Mouse (Mus musculus) T-helper 17 cell (primary cell): ENCODE measurements around the gene Gzmk.

Experiments used
- in situ Hi-C, 2 experiments: fragments of 300-600 bp; cut with MboI, MseI; formaldehyde crosslinking; loops; 1 replicate in 1 of 2; 2 replicates in 1 of 2; pipeline ENCODE4 v1.15.1; 2025; ENCODE audit warnings: high pct_unique_total_duplicates in 2 of 2

Gene Gzmk

DNA sequence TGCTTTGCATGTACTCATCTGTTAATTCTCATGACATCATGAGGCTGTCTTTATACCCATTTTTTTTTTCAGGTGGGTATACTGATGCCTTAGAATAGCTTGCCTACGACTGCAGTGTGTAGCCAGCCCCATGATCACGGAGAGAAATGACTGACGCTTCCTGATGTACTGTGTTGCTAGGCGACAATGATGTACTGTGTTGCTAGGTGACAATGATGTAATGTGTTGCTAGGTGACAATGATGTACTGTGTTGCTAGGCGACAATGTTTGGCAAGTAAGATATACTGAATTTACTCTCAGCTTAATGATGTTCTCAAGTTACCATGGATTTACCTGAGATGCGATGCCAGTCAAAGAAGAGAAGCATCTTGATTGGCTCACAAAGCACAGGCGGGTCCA lies at the start of gene Gzmk:
Gzmk (minus strand) TSS at position 98 of the 400 bp plus-strand sequence.
- in situ Hi-C loops, result no loop called here

DNA sequence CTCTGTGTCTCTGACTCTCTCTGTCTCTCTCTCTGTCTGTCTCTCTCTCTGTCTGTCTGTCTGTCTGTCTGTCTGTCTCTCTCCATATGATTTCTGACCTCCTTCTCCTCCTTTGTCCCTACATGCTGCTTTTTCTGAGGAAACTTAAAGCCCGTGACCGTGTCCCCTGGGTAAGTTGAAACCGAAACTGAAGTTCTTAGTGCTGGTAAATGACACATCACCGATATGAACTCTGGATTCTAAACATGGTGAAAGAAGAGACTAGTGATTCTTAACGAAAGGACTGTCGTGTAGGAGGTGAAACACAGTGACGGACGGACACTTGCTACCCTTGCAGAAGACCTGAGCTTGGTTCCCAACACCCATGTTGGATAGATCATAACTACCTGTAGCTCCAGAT lies 45.5 kb upstream of the Gzmk start:
- in situ Hi-C loops, result no loop called here

GRCm38 (mm10) chr13:113269777-113270776 lies 44.4 kb upstream of the Gzmk start:
- in situ Hi-C loops, result loop anchor here (5.0 to 10.0 kb wide), 2 partner anchors 45 to 357 kb away; no protein-coding TSS in a partner anchor

- in situ Hi-C loops, result loop anchor here (5.0 to 10.0 kb wide), 2 partner anchors 48 to 360 kb away; no protein-coding TSS in a partner anchor
Measured at GRCm38 (mm10) chr13:113267204-113267603, 41.5 kb upstream of the Gzmk start.

DNA sequence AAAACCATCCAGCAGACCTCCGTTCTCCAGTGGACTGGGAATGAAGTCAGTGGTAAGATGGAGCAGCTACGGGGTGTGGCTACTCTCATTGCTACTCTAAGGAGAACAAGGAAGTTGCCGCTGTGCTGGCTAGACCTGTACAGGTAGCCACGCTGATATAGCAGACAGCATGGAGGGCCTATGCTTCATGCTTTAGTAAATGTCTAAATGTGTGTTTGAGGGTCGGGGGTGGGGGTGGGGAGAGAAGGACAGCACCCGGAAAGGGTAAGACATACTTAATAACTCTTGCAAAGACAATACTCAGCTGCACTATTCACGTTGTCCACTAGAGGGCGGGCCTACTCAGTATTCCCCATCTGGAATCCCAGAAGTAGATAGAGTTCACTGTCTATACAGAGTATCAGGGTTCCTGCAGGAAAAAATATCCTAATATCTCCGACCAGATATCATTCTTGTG lies 40.8 kb upstream of the Gzmk start:
- in situ Hi-C loops, result loop anchor here (5.0 to 10.0 kb wide), 2 partner anchors 48 to 361 kb away; no protein-coding TSS in a partner anchor

- in situ Hi-C loops, result loop anchor here (5.0 to 10.0 kb wide), 2 partner anchors 50 to 362 kb away; no protein-coding TSS in a partner anchor
Measured at GRCm38 (mm10) chr13:113265257-113265656, 39.5 kb upstream of the Gzmk start.

DNA sequence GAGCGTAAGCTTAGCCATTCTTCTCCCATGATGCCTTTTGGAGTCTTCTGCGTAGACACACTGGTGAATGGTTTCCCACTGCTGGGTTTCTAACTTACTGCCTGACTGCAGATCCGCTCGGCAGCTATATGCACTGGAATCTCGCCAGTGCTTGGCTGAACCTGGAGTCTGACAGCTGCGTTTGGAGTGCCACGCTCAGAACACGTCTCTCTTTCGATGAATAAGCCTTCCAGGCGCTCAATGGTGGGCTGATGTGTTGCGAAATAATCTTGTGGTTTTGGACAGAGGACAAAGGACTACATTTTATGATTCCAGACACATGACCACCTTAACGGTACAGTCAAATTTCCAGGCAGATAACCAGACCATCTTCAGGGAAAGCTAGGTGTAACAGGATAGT lies 37.1 kb upstream of the Gzmk start:
- in situ Hi-C loops, result loop anchor here in 1 of 2 experiments (10.0 kb wide), 1 partner anchor 52 kb away; no protein-coding TSS in a partner anchor

DNA sequence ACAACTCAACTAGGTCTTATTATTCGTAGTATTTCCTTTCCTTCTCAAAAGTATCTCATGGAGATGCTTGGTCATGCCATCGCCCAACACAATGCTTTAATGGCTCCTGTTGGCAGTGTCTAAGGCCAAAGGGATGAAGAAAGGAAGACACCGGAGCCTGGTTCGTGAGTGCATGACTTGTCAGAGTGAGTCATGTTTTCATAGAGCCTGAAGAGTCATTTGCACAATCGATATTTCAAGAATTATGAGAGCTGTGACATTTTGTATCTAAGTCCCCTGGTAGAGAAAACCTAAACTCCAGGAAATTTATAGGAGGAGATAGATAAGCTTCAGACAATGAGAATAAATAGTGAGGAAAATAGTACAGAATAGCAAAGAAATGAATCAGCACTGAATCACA lies 33.5 kb upstream of the Gzmk start:
- in situ Hi-C loops, result loop anchor here in 1 of 2 experiments (5.0 to 10.0 kb wide), 3 partner anchors 48 to 212 kb away; partner anchors contain the start of gene Gpx8

- in situ Hi-C loops, result loop anchor here in 1 of 2 experiments (5.0 to 10.0 kb wide), 3 partner anchors 50 to 210 kb away; partner anchors contain the start of gene Gpx8
Measured at GRCm38 (mm10) chr13:113257190-113257589, 31.5 kb upstream of the Gzmk start.

- in situ Hi-C loops, result loop anchor here in 1 of 2 experiments (5.0 to 10.0 kb wide), 3 partner anchors 51 to 209 kb away; partner anchors contain the start of gene Gpx8
Measured at GRCm38 (mm10) chr13:113256766-113257165, 31.1 kb upstream of the Gzmk start.

GRCm38 (mm10) chr13:113252580-113252979 lies 26.9 kb upstream of the Gzmk start:
- in situ Hi-C loops, result loop anchor here in 1 of 2 experiments (10.0 kb wide), 1 partner anchor 178 kb away; no protein-coding TSS in a partner anchor

DNA sequence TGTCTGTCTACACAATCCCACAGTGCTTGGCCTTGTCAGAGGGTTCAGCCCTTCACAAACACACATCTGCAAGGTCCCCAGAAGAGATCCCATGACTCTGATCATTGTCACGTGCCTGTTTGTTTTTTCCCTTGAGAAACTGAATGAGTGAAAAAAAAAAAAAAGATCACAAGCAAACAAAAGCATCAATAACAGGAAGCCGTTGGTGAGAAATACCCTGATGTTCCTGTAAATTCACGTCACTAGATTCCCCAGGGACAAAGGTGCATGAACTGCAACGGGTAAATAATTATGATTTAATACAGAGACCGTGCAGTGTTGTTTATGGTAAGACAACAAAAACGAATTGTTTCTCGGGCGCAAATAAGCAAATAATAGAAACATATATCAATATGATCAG lies 19.3 kb upstream of the Gzmk start:
- in situ Hi-C loops, result loop anchor here in 1 of 2 experiments (10.0 kb wide), 1 partner anchor 200 kb away; the partner anchor contains the start of gene Gpx8

GRCm38 (mm10) chr13:113242129-113242528 lies 16.4 kb upstream of the Gzmk start:
- in situ Hi-C loops, result loop anchor here in 1 of 2 experiments (10.0 kb wide), 1 partner anchor 197 kb away; the partner anchor contains the start of gene Gpx8

DNA sequence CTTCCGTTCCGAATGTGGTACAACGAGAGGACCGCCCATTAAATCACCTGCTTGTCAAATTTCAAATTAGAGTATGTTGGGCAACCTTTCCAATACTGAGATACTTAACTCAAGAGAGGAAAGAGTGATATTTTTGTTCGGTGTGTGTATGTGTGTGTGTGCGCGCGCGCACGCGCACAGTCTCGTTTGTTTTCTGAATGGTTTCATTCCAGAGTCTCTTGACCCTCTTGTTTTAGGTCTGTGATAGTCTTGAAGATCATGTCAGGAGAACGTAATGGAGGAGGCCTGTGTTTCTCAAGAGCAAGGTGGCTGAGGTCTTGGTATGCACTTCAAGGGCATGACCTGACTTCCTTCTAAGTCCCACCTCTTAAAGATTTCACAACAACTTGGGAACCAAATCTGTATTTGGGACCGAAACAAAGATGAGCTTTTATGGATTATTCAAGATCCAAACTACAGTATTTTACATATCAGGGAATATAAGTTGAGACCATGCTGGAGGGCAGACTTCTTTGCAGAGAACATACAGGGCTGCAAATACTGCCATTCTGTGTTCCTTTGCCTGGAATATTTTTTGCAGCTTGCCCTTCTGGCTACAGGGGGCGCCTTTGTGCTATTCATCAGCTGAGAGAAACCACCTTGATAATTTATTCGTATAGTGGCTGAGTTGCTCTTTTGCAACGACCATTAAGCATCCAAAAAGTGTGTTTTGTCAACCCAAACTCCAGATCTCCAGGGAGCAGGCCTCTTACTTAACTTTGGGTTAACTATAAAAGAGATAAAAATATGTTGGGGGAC lies 2.2 kb upstream of the Gzmk start:
- in situ Hi-C loops, result no loop called here

- in situ Hi-C loops, result no loop called here
Measured at GRCm38 (mm10) chr13:113227076-113227475, 1.4 kb upstream of the Gzmk start.

DNA sequence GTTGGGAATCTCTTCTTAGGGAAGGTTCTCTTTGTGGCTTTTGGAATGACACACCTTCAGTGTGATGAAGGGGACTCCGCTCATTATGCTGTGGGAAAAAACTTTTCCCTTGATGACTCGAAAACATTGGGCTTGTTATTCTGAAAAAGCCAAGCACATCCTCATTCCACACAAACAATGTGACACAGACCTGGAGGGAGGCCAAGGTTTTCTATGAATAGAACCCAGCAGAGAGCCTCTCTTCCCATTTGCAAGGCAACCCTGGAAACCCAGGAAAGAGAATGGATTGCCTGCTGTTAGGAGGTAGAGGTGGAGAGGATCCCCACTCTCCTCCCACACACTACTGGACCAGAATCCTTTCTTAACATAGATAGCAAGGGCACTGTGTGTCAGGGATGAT lies 1.6 kb downstream of the Gzmk start:
- in situ Hi-C loops, result no loop called here

GRCm38 (mm10) chr13:113221851-113222250 lies 3.9 kb downstream of the Gzmk start:
- in situ Hi-C loops, result no loop called here

DNA sequence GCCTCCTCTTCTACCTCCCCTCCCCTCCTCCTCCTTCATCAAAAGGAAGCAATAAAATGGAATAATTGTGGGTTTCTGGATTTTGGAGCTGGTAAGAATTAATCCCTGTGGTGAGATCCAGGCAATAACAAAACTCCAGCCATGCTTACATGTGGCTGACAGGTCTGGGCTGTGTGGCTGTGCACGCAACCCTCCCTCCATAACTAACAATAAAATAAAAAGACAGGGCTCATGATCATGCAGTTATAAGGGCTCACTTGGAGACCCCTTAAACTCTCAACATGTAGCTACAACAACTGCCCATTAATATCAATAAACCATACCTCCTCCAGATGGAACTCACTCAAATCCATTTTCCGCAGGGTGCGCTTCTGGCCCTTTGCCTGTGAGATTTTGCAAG lies 11.8 kb downstream of the Gzmk start:
- in situ Hi-C loops, result no loop called here

- in situ Hi-C loops, result no loop called here
Measured at GRCm38 (mm10) chr13:113212401-113212800, 13.3 kb downstream of the Gzmk start.

GRCm38 (mm10) chr13:113211345-113211744 lies 14.4 kb downstream of the Gzmk start:
- in situ Hi-C loops, result no loop called here

- in situ Hi-C loops, result loop anchor here in 1 of 2 experiments (5.0 kb wide), 1 partner anchor 42 kb away; no protein-coding TSS in a partner anchor
Measured at GRCm38 (mm10) chr13:113209624-113210023, 16.1 kb downstream of the Gzmk start, which contains the start of gene Esm1. Gene Esm1 (plus strand): TSS chr13:113209659.
